Mouse (Mus musculus) cerebellum, adult 9-10 months (tissue): ENCODE data around the gene Calcoco2.
A peak's percentile ranks its signal among the peaks of the same experiment; 100 is the strongest.
"Not testable (repeated sequence)": the region's sequence is repeated elsewhere in the genome, so short reads cannot be mapped to it uniquely, and the experiment has no call there.

Experiments
- DNase-seq: peaks from one replicate; pipeline ENCODE4 v3.0.0; 2022

The Calcoco2 gene

DNA sequence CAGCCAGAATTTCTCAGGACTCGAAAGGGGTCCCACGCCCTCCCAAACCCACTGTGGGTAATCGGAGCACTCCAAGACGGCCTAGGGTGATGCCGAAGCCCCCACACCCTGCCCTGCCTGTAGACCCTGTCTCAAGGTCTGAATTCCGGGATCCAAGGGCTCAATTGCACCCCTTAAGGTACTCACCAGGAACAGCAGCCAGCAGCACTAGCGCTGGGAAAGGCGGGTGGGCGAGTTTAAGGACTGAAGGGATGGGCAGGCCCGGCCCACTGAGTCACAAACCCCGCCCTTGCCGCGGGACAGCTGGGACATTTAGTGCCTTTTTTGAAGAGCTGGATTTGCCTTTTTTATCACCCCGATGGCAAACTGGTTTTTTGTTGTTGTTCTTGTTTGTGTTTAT lies at the start of gene Calcoco2:
Calcoco2 (minus strand) TSS at position 214 of the 400 bp plus-strand sequence.
- no peak for DNase-seq

DNA sequence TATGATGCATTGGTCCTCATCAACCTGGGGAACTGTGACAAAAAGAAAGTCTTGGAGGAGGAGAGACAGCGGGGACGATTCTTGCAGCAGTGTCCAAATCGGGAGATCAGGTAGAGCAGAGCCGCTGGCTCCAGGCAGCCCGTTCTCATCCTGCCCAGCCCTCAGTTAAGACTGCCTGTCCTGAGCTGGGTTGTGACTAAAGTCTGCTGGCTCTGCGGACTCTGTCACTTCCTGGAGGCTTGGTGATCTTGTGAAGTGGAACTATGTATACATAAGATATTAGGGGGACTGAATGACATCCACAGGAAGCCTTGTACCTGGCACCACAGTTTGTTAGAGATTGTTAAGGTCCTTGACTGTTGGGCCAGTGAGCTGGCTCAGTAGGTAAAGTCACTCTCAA lies 35.7 kb upstream of the Calcoco2 start:
- DNase-seq: no peak

DNA sequence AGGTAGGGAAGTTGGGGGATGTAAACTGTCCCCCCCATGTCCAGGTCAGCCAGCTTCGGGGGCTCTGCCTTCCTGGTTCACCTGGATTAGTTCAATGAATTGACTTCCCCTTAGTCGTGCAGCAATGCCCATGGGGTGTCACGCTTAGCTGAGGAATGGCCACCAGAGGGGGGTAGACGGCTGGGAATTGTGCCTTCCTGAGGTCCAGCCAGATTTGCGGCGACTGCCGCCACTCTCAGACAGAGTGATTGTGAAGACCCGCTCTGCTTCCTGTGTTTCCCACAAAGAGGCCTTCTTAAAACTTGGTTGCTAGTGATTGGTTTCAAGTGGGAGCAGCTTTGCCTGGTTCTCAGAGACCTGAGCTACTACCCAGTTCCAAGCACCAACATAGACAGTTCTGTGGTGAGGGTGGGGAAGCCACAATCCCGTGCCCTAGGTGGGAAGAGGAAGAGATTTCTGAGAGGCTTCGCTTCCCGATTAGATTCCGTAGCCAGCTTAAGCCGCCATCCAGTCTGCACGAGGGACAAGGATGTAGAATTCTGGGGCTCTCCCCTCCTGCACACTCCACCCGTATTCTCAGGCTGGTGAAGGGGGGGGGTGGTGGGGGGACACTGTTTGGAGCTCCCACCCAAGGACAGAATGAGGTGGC lies 34.0 kb upstream of the Calcoco2 start:
- DNase-seq: peak; percentile 8

DNA sequence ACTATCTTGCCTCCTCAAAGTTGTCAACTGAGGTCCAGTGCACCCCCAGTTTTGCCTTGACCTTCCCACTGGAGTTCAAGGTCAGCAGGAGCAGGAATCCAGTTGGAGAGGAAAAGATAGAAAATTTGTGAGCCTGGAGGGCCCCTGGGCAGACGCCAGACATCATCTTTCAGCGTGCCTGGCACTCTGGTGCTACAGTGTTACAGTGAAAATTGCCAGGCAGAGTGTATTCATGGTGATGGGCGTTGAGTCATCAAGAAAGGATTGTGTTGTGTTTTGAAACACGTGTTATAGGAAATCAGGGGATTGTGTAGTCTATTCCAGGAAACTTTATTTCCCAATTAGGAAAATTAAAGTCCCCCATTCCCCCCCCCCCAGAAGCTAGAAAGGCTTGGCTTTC lies 32.0 kb upstream of the Calcoco2 start:
- DNase-seq: no peak

DNA sequence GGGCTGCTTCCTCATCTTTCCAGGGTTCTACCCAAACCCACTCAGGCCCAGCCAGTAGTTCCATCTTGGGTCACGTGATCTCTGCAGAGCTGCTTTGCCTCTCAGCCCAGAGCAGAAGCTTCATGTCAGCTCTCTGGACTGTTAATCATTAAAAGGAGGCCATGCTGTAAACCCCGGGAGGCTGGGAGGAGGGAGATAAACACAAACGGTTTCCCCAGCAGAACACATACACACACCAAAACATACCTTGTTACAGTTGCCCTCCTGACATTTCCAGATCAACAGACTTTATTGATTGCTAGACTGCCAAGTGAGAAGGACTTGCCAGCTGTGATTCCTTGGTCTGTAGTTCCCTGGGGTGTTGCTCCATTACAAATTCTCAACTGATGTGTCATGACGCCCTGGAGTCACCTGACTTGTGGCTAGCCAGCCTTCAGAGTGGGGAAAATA lies 29.0 kb upstream of the Calcoco2 start:
- DNase-seq: no peak

DNA sequence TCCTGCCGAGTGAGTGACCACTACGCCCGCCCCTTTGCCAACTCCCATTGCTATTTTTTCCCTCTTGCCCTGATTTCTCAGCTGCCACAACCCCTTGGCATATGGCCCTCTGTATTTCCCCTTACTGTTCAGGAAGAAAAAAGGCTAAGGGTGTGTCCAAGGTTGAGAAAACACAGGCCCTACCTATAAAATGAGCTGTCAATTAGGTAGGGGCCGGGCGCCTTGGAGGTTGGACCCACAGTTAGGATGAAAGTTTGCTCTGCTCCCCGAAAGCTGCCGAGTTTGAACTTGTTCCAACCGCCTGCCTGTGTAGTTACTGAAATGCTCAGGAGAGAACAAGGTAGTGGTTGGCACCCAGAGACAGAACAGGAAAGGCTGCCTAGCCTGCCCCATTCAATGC lies 24.1 kb upstream of the Calcoco2 start:
- no peak for DNase-seq

DNA sequence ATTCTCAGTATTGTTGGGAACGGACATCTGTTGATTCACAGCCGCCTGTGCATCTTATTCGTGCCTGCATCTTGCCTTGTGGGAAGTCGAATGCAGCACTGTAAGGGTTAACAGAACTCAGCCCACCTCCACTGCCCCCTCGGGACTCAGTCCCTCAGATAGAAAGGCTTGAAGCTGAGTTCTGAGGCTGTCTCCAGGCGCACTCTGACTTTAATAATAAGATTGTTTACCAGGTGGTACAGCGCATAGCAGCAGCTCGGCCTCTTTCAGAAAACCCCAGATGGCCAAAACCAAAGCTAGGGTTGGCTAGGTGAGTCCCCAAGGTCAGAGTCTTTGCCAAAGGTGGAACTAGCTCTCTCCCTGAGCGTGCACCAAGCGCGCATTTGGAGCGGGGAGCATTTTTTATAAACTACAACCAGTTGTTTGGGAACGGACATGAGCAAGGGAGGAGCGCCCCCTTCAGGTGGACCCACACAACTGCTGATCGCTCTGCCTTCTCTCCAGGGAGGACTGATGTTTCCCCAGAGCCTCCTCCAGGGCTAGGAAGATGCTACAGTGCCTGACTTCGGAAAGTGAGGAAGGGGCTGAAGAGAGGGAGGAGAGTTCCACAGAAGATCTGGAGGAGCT lies 21.6 kb upstream of the Calcoco2 start, which contains the start of gene Ttll6:
Ttll6 (plus strand) TSS at position 548 of the 627 bp plus-strand sequence.
- DNase-seq: peak; percentile 9

DNA sequence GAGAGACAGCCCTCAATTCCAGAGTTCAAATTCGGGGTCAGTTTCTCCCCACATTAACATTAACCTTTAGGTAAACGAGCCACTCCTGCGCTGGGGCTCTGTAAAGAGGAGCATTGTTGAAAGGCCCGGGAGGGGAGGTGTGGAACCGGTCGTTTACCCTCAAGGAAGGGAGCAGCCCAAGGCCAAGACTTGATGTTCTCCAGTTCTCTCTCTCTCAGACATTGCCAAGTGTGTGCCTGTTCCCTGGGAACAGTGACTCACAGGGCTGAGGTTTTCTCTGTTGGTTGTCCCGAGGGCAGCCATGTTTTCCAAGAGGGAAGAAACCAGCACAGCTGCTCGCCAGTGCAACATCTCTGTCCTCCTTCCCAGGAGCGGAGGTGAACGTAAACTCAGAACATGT lies 18.8 kb upstream of the Calcoco2 start:
- DNase-seq: no peak

DNA sequence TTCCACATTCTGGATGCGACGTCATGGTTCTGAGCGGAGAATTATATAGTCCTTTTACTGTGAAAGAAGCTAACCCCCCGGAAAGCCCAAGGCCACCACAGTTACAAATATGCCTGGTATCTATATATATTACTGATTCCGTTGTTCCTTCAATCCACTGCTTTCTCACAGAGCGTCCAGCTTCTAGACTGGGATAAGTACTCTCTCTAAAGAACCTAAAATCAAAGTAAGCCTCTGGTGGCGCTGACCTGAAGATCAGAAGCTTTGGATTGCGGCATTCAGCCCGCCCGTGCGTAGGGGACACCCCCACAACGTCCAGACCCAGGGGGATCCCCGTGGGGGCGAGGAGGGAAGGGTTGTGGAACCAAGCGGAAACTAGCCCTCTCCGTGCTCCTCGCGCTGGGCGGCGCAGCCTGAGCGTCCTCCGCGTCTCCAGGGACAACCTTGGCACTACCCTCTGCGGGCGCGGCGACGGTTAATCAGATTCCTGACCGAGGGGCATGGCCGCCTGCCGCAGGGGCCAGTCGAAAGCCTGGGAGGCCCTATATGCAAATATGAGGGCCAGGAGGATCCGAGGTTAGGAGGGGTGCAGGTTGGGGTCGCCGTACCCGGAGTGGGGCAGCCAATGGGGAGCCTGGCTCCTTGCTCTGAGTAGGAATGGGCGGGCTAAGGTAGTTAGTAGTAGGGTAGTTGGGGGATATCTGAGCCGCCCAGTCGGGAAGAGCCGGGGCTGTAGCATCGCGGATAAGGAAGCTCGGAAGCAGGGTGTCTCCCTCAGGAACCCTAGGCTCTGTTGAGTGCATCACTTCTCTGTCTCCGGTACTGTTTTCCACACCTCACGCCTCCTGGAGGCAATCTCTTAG lies 12.5 kb upstream of the Calcoco2 start:
- DNase-seq: no peak

DNA sequence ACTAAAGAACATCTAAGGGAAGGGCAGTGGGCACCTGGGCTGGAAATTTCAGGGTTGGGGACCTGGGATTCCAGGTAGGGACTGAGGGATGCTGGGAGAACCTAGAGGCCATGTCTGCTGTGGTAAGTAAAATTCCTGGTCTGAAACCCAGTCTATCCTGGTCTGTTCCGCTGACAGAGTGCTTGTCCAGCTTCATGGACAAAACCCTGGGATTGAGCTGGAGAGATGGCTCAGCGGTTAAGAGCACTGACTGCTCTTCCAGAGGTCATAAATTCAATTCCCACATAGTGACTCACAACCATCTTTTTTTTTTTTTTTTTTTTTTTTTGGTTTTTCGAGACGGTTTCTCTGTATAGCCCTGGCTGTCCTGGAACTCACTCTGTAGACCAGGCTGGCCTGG lies 11.0 kb upstream of the Calcoco2 start:
- not testable (repeated sequence) for DNase-seq

DNA sequence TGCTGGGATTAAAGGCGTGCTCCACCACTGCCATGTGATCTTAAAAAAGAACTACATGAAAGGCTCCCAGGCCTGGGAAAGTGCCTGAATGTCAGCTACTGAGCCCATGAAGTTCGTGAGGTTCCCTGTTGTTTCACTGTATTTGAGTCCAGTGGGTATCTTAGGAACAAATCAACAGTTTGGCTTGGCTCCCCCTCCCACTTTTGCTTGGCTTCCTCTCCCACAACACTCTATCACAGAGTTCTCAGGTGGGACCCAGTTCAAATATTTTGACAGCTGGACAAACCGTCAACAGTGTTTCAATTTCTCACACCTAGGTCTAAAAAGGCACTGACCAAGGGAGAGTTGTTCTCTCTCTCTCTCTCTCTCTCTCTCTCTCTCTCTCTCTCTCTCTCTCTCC lies 7.6 kb upstream of the Calcoco2 start:
- no peak for DNase-seq

DNA sequence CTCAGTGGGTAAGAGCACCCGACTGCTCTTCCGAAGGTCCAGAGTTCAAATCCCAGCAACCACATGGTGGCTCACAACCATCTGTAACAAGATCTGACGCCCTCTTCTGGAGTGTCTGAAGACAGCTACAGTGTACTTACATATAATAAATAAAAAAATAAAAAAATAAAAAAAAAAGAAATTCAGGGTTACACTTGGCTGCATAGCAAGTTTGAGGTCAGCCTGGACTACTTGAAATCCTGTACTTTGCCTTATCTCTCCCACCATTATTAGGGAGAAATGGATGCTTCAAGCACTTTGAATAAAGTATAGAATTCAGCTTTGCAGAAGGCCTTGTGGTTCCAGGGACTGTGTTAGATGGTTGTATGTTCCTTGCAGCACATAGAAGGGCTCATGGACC lies 5.2 kb upstream of the Calcoco2 start:
- not testable (repeated sequence) for DNase-seq

DNA sequence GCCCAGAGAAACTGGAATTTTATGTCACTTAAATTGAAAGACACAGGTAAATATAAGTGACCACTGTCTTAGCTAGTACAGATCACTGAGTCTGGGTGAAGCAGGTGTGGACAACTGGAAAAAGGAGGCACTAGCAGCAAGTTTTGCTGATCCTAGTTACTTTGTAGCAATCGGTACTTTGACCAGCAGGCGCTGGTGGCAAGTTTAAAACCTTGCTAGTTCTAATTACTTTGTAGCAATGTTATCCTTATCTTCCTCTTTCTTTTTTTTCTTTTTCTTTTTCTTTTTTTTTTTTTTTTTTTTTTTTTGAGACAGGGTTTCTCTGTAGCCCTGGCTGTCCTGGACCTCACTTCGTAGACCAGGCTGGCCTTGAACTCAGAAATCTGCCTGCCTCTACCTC lies 4.4 kb upstream of the Calcoco2 start:
- DNase-seq: no peak

DNA sequence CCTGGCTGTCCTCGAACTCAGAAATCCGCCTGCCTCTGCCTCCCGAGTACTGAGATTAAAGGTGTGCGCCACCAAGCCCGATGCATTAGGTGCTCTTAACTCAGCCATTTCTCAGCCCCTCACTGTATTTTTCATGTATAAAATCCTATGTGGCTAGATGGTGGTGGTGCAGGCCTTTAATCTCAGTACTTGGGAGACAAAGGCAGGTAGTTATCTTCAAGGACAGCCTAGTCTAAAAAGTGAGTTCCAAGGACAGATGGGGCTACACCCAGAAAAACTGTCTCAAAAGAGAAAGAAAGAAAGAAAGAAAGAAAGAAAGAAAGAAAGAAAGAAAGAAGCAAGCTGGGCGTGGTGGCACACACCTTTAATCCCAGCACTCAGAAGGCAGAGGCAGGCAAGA lies 3.7 kb upstream of the Calcoco2 start:
- DNase-seq: no peak

DNA sequence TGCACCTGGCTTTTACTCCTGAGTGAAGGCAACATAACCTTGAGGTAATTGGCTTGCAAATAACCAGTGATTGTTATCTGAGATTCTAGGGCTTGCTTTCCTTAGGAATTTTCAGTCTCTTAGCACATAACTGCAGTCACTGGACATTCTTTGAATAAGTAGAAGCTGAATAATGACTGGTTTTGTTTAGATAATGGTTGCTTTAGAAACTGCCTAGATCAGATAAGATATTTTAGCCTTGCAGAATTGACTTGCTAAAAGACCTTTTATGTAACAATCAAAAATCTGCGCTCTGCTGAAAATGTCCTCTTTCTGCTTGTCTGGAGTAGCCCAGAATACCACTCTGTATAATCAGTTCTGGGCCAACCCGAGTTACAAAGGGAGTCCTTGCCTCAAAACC lies 2.3 kb upstream of the Calcoco2 start:
- DNase-seq: no peak

DNA sequence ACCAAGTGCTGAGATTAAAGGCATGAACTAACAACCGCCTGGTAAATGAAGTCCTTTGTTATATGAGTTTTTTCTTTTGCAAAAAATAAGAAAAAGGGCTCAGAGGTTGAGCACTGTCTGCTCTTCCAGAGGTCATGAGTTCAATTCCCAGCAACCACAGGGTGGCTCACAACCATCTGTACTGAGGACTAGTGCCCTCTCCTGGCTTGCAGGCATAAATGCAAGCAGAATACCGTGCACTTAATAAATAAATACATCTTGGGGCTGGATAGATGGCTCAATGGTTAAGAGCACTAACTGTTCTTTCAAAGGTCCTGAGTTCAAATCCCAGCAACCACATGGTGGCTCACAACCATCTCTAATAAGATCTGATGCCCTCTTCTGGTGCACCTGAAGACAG lies 814 bp downstream of the Calcoco2 start:
- not testable (repeated sequence) for DNase-seq

DNA sequence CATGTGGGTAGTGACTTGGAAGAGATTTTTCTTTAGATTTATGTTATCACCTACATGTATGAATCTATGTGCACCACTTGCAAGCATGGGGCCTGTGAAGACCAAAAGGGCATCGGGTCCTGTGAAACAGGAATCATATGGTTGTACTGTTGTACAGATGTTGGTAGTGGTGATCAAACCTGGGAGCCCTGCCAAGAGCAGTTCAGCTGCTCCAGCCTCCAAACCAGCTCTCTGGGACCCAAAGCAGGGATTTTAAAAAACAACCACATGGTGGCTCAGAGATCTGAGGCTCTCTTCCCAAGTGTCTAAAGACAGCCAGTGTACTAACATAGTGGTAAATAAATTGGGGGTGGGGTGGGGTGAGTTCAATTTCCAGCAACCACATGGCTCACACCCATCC lies 3.4 kb downstream of the Calcoco2 start:
- DNase-seq: no peak

DNA sequence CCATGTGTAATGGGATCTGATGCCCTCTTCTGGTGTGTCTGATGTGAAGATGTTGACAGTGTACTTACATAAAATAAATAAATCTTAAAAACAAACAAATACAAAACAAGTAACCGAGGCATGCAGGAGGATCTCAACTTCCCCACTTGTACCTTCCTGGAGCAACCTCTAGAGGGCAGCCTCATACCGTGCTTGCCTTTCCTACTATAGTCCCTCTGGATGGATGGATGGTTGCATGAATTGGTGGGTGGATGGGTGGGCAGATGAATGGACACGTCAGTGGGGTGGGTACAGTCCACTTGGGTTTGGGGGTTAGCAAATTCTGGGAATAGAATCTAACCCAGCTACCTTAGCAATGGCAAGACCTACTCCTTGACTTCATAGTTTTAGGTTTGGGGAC lies 18.4 kb downstream of the Calcoco2 start:
- DNase-seq: peak; percentile 15

DNA sequence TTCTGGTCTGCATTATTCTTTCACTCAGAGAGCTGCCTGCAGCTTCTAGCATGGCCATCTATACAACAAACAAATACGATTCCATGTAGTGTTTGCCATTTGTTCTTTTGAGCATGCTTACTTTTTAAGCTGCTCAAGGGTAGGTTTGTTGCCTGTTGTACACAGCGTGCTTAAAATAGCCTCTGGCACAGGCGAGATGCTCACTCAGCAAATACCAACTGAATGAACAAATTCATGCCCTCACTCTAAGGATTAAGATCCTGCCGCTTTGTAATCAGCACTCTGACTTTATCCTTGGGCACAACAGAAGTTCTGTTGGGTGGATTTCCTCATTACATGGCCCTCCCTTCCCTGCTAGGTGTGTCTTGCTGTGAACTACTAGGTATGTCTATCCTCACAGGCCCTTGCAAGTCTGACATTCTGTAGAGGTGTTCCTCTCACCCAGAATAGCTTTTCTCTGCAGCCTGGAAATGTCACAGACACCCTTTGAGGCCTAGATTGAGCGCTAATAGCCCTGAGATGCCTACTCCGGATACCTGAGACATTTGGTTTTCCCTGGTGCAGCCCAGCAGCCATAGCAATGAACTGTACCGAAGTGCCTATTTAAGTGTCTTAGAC lies 19.0 kb downstream of the Calcoco2 start:
- DNase-seq: no peak

DNA sequence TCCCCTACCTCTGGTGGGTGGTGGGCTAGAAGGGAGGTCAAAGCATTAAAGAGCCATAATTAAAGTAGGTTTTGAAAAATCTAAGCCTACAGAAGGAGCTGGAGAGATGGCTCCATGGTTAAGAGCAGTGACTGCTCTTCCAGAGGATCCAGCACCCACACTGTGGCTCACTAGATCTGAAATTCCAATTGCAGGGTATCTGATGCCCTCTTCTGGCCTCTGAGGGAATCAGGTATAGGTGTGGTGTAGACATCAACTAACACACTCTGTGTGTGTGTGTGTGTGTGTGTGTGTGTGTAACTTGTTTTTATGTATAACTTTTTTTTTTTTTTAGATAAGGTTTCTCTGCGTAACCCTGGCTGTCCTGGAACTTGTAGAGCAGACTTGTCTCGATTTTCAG lies 20.7 kb downstream of the Calcoco2 start:
- no peak for DNase-seq

DNA sequence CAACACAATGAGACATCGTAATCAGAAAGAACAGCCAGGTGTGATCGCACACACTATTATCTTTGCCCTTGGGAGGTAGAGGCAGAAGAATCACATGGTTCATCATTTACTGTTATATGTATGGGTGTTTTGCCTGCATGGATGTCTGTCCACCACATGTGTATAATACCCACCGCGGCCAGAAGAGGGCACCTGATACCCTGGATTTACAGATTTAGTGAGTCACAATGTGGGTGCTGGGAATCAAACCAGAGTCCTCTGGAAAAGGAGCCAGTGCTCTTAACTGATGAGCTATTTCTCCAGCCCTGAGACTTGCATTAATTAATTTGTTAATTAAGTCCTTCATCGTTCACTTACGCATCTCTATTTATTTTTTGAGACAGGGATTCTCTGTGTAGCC lies 23.8 kb downstream of the Calcoco2 start:
- DNase-seq: no peak

DNA sequence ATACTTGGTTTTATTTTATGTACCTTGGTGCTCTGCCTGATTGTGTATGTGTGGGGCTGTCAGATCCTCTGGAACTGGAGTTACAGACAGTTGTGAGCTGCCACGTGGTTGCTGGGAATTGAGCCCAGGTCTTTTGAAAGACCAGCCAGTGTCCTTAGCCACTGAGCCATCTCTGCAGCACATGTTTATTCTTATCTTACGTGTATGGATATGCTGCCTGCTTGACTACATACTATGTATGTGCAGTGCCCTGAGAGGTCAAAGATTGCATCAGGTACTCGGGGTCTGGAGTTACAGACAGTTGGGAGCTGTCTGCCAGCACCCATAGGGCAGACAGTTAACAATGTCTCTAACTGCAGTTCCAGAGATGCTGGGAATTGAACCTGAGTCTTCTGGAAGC lies 29.1 kb downstream of the Calcoco2 start:
- no peak for DNase-seq

DNA sequence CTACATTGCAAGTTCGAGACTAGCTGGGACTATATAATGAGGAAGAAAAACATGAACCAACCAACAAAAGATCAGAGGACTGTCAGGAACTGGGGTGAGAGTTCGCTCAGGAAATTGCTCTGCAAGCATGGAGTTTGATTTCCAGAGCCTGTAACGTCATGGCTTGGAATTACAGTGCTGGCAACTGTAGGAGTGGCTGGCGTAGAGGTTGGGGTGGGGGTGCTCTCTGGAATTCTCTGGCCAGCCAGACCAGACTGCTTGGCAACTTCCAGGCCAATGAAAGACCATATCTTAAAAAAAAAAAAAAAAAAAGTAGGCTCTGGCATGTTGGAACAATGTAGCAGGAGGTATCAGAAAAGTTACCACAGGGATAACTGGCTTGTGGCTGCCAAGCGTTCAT lies 31.0 kb downstream of the Calcoco2 start:
- DNase-seq: no peak
